Comparison of ENCODE assay signal across 17 mouse cellular contexts in genomic region chr6:145390421-145390820, GRCm38 (mm10).
DNase-seq lines count a peak whose midpoint lies in the region; ATAC-seq and TF ChIP-seq lines count a peak whose summit lies in the region.
"Had no signal": no experiment of that assay in that cellular context is flagged by ENCODE, and none has a peak within 500 bp of the region (broad histone marks: within the 10 kb centered on the region; RNA-seq: fewer than 3 reads in every experiment).

No protein-coding gene starts in this region.

- H3K9ac ChIP-seq in heart, embryonic 15.5 days: no peak overlapping the region
- H3K9ac ChIP-seq in embryonic facial prominence, embryonic 13.5 days: peak overlapping the region; percentile 33; the same call in 1 of the 2 replicates
- no peak overlapping the region for H3K9ac ChIP-seq in stomach, embryonic 14.5 days (replicated peaks; ENCODE audit: low read depth, low read length)
- H3K9ac ChIP-seq: hindbrain, embryonic 15.5 days; neural tube, embryonic 12.5 days had no signal

- peaks cover 36% of the 10 kb centered on the region for H3K4me1 ChIP-seq in heart, embryonic 15.5 days (replicated peaks)
- peaks cover 34% of the 10 kb centered on the region for H3K4me1 ChIP-seq in embryonic facial prominence, embryonic 13.5 days
- H3K4me1 ChIP-seq in stomach, embryonic 14.5 days (ENCODE audit: control insufficient read depth, insufficient read depth, low read length): no peaks in the 10 kb centered on the region

- no peak for ATAC-seq in heart, embryonic 15.5 days (replicated peaks; ENCODE audit: insufficient number of reproducible peaks, insufficient read depth, low FRiP score, low read depth)
- ATAC-seq in embryonic facial prominence, embryonic 13.5 days (ENCODE audit: insufficient number of reproducible peaks, insufficient read depth, low FRiP score, low TSS enrichment, low read depth): no peak
- no peak for ATAC-seq in stomach, embryonic 14.5 days (ENCODE audit: insufficient number of reproducible peaks, insufficient read depth, low FRiP score, low read depth)
- ATAC-seq: Patski had no signal

- H3K4me2 ChIP-seq in heart, embryonic 15.5 days: no peak overlapping the region
- H3K4me2 ChIP-seq in embryonic facial prominence, embryonic 13.5 days: peak overlapping the region; percentile 28
- no peak overlapping the region for H3K4me2 ChIP-seq in stomach, embryonic 14.5 days (replicated peaks; ENCODE audit: low read depth, low read length)
- H3K4me2 ChIP-seq: hindbrain, embryonic 15.5 days; neural tube, embryonic 12.5 days had no signal

- H3K36me3 ChIP-seq in heart, embryonic 15.5 days: no peaks in the 10 kb centered on the region
- no peaks in the 10 kb centered on the region for H3K36me3 ChIP-seq in embryonic facial prominence, embryonic 13.5 days
- no peaks in the 10 kb centered on the region for H3K36me3 ChIP-seq in stomach, embryonic 14.5 days (ENCODE audit: control insufficient read depth, insufficient read depth, low read length)
- H3K36me3 ChIP-seq: hindbrain, embryonic 15.5 days; neural tube, embryonic 12.5 days had no signal

- no peak for TF ChIP-seq CTCF in layer of hippocampus, adult 2 months (conservative IDR thresholded peaks at IDR 0.05)

- H3K9me3 ChIP-seq in heart, embryonic 15.5 days (replicated peaks): no peaks in the 10 kb centered on the region
- no peaks in the 10 kb centered on the region for H3K9me3 ChIP-seq in embryonic facial prominence, embryonic 13.5 days
- H3K9me3 ChIP-seq in stomach, embryonic 14.5 days (ENCODE audit: control insufficient read depth, low read depth, low read length): no peaks in the 10 kb centered on the region
- H3K9me3 ChIP-seq: hindbrain, embryonic 15.5 days; neural tube, embryonic 12.5 days had no signal

- intact Hi-C loops in heart, postnatal 10 days (cut with DNase I): no loop called here

- 45% methylated on average over 2 of the region's 2 CpGs for WGBS in heart, embryonic 15.5 days
- WGBS in embryonic facial prominence, embryonic 13.5 days: 32% methylated on average over 2 of the region's 2 CpGs
- WGBS in stomach, embryonic 14.5 days: 61% methylated on average over 2 of the region's 2 CpGs

- H3K27ac ChIP-seq in heart, embryonic 15.5 days: 0 out of 2 replicates have a peak overlapping the region, but pooled peaks have one; percentile 11
- peak overlapping the region; percentile 96 for H3K27ac ChIP-seq in layer of hippocampus, adult 2 months
- peak overlapping the region; percentile 83 for H3K27ac ChIP-seq in embryonic facial prominence, embryonic 13.5 days
- peak overlapping the region; percentile 22; the same call in 1 of the 2 replicates for H3K27ac ChIP-seq in stomach, embryonic 14.5 days (ENCODE audit: low read length)
- H3K27ac ChIP-seq: hindbrain, embryonic 15.5 days; neural tube, embryonic 12.5 days had no signal

- DNase-seq in heart, postnatal 10 days: no peak
- no peak for DNase-seq in layer of hippocampus, adult 2 months (ENCODE audit: low spot score in 2 of 2)
- DNase-seq in layer of hippocampus, adult 11-12 months (ENCODE audit: low spot score): no peak
- DNase-seq in embryo, embryonic 9.5 days (ENCODE audit: extremely low spot score): no peak
- DNase-seq: adrenal gland, postnatal 36 days; B cell, adult 2 months; cerebellum, adult 9-11 months; heart, adult 18-20 months; kidney, adult 2 months; lung, adult 2 months; thymus, postnatal 36 days had no signal

- no peak overlapping the region for H3K4me3 ChIP-seq in heart, embryonic 15.5 days
- no peak overlapping the region for H3K4me3 ChIP-seq in layer of hippocampus, adult 2 months
- no peak overlapping the region for H3K4me3 ChIP-seq in embryonic facial prominence, embryonic 13.5 days
- H3K4me3 ChIP-seq in stomach, embryonic 14.5 days (ENCODE audit: low read depth, low read length): no peak overlapping the region
- H3K4me3 ChIP-seq: hindbrain, embryonic 15.5 days; neural tube, embryonic 12.5 days had no signal

- H3K27me3 ChIP-seq in heart, embryonic 15.5 days: no peaks in the 10 kb centered on the region
- no peaks in the 10 kb centered on the region for H3K27me3 ChIP-seq in embryonic facial prominence, embryonic 13.5 days
- no peaks in the 10 kb centered on the region for H3K27me3 ChIP-seq in stomach, embryonic 14.5 days (ENCODE audit: control insufficient read depth, insufficient read depth, low read length)
- H3K27me3 ChIP-seq: hindbrain, embryonic 15.5 days; neural tube, embryonic 12.5 days had no signal

Comparison
In these comparisons a context has a peak if more than half of its experiments do, and no peak if none do; other contexts are left out.
1. H3K27ac ChIP-seq: peak in every context shown above with its lines; median percentile 96 in layer of hippocampus, adult 2 months; 83 in embryonic facial prominence, embryonic 13.5 days; 22 in stomach, embryonic 14.5 days; 11 in heart, embryonic 15.5 days.